Mouse (Mus musculus) spleen, postnatal 36 days (tissue): ENCODE measurements around the gene Cdc42ep3.

Experiments used
- DNase-seq, 2 experiments: peaks; one replicate each; pipeline ENCODE4 v3.0.0; 2022; ENCODE audit warnings: low spot score in 2 of 2, mixed read lengths in 1 of 2

Cdc42ep3 gene

DNA sequence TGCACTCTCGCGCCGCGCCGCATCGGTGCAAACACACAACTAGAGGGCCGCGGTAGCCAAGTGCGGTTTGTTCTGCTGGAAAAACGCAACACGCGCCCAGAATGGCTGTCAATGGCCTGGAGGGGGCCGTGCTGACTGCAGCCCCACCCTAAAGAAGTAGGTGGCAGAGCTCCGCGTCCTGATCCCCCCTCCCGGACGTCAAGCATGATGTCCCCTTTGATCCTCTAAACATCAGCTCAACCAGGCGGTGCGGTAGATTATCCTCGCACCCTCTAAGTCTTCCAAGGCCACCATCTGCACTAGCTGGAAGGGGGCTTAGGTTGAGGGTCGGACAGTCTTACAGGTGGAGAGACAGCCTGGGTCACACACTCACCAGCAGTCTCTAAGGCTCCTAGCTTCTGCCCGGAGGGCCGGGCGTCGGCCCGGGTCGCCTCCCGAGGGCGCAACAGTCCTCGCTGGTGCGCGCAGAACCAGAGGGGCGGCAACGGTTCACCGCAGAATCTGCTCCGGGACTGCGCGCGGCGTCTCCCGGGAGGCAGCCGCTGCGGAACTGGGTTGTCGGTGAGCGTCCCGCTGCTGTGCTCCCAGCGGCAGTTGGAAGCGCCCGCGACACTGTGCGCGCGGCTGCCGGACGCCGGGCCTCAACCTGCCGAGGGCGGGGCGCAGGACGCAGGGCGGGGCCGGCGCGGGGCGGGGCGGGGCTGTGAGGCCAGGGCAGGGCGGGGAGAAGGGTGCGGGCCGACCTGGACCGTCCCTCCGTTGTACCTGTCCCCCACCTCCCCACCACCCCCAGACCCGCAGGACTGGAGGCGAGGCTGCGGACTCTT lies at the start of gene Cdc42ep3:
Cdc42ep3 (minus strand) TSS at position 648 of the 827 bp plus-strand sequence.
- DNase-seq = peak; percentile 76 to 79

DNA sequence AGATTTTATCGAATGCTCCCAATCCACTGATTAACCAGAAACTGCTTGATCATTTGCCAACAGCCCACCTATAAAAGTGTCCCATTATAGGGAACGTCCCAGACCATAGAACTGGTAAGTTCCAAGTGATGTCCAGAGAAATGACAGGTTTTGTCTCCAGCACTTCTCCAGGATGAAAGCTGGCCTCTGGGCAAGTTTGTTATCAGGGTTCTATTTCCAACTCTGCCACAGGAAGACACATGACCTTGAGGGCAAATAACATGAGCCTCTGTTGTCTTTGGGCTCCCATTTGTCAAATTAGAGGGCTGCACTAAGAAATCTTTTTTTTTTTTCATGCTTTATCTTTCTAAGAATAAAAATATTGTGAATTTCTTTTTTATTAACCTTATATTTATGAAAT lies 45.5 kb upstream of the Cdc42ep3 start:
- DNase-seq = no peak

DNA sequence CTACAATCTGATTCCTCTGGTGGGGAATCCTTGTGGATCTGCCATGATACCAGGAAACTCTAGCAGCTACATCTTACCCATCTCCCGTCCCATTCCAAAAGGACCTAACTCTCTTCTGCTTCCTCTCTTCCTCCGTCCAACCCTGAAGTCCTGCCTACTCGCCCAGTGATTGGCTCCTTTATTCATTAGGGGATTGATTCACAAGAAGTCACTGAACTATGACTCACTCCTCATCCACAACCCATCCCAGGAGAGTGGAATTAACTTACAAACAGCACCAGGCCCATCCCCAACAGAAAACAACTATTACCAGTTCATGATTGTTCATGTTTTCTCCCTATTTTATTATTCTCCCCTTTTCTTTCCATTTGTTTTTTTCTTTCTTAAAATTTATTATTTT lies 43.5 kb upstream of the Cdc42ep3 start:
- DNase-seq = no peak

DNA sequence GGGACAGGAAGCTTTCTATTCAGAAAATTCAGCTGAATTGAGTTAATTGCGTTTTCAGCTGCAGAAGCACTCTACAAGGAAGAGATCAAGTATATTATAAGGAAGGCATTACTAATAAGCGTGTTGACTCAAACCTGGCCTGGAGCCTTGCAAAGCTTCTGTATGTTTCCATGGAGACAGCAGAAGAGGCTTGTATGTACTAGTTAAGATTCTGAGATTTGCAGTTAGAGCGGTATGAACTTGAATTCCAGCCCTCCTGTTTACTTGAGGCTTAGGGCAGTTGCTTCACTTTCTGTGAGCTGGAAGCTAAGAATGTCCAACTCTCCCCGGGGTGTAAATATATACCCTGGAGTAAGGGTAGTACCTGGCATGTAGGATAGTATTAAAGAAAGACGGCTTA lies 39.9 kb upstream of the Cdc42ep3 start:
- no peak for DNase-seq

DNA sequence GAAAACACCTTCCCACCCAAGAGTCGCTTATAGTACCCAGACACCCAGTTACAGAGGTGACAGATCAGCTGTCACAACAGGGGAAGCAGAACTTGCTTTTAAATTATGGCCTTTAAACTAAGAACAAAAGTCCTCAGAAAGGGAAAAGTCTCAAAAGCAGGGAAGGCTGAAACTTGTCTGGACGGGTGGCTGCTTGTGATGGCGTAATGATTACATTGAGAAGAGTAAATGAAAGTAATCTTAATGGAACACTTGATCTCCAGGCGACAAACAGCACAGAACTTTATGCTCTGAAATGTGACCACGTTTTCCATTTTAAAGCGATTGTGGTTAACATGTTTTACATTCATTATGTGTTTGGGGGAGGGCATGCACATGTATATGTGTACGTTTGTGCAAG lies 39.0 kb upstream of the Cdc42ep3 start:
- no peak for DNase-seq

DNA sequence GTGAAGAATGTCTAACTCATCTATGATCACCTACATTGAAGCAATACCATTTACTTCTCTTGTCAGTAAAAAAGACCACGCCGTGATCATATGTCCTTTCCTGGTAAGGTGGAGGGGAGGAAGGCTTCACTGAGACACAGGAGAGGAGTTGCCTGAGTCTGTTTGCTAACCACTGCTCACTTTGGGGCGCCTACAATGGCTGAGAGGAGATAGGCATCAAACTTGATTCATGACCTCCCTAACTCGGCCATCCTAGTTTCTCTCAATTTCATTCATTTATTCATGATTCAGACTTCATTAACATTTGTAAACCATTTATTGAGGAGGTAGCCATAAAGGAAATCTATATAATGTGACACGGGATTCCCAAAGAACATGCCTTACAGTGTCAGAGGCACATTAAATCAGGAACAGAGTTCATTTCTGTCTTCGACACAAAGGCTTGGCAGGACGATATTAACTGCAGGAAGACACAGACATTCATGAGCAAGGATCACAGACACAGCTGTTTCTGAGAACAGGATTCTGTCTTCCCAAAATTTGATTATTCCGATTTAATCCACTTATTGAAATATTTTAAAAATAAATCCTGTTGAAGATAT lies 32.7 kb upstream of the Cdc42ep3 start:
- no peak for DNase-seq

DNA sequence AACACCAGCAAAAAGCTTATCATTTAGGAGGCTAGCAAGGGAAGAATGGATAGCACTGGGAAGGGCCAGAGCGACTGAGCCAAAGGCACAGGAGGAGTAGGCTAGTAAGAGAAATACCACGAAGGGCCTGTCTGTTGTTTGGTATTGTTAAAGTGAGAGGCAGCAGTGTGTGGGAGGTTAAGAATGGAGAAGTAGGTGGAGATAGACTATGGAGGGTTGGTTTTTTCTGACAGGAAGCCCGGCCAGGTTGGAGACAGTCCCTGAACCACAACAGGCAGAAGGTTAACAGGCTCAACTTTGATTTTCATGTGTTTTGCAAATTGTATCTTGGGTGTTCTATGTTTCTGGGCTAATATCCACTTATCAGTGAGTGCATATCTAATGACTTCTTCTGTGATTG lies 26.6 kb upstream of the Cdc42ep3 start:
- no peak for DNase-seq

DNA sequence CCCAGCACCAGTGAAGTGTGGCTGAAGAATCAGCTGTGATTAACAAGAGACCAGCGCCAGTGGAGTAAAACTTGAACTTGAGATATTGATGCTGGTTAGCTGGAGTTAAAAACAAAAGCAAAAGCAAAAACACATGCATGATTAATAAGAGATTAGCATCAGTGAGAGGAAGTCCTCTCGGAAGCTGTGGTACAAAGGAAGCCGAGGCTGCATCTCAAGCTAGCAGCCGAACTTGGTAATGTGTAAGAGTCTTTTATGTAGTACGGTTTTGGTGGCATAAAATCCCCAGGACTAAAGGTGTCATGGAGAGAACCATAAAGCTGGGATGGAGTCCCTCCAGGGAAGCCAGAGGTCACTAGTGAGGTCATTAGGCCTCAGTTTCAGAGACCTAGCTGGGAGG lies 24.3 kb upstream of the Cdc42ep3 start:
- DNase-seq = no peak

DNA sequence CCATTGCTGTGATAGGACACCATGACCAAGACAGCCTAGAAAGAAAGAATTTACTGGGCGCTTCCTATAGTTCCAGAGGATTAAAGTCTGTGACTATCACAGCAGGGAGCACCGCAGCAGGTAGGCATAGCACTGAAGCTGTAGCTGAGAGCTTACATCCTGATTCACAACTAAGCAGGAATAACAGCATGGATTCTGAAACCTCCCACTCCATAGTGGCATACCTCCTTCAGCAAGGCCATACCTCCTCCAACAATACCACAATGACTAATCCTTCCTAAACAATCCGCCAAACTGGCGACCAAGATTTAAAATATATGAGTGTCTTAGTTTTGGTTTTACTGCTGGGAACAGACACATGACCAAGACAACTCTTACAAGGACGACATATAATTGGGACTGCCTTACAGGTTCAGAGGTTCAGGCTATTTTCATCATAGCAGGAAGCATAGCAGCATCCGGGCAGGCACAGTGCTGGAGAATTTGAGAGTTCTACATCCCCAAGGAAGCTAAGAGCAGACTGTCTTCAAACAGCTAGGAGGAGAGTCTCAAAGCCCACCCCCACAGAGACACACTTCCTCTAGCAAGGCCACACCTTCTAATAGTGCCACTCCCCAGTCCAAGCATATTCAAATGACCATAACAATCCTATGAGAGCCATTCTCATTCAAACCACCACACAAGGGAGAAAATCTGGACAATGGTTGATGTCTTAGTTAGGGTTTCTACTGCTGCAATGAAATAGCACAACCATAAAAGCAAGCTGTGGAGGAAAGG lies 21.7 kb upstream of the Cdc42ep3 start:
- DNase-seq = no peak

DNA sequence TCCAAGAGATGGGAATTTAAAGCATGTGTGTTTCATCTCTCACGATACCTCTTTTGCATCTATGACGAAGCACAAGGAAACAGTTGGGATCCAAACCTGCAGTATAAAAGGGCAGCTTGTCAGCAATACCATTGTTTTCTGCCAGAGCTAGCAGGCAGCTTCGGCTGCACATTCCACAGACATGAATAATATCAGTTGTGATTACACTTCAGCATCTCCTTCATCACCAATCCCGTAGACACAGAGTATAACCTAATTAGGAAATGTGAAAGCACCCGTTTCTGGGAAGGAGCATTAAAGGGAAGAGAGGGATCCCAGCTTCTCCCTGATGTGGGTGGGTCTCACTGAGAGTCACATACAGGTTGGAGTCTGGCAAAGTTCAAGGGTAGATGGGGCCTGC lies 18.1 kb upstream of the Cdc42ep3 start:
- DNase-seq = no peak

DNA sequence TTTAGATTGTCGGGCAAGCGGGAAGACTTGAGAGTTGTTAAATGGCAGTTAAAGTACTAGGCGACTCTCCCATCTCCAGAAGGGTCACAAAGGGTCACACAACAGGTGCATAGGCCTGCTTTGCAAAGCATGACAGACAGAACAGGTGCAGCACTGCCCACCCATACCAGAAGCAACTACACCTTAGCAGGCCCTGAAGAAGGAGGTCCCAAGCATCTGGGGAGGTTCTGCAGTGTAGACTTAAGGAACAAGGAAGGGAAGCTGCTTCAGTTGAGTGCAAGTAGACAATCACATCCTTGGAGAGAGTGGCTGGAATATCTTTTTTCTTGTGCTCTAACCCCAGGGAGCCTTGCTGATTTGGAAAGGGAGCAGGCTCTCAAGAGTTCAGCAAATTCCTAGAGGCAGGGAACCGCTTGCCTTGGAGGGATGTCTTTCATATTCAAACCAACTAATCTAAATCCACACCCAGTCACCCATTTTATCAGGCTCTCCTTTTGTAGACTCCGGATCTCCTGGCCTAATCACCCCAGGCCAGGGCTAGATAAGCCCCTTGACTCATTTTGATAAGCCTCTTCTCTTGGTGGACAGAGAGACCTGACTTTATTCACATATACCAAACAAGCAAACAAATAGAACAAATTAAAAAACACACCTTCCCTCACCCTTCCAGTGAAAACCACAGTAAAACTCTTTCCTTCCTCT lies 10.0 kb upstream of the Cdc42ep3 start:
- peak; percentile 42 to 66 for DNase-seq

DNA sequence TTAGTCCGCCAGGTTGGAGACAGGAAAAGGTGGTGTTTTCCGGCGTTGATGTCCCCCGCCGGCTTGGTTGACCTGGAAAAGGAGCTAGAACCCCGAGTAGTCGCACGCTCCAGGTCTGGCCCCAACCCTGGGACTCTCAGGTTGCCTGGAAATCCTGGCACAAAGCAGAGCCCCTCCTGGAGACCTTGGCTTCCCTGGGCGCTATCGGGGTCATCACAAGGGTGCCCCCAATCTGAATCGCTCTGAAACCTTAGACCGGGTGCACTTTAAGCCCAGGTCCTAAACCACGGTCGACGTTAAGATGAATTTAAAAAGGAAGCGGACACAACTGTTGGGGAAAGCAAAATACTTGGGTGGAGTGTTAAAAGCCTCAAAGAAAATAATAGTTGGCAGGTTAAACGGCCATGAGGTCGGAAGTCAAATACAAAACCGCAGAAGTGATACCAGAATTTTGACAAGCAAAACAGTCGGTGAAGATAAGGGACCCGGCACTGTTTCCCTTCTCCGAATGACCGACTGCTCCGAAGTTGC lies 1.2 kb upstream of the Cdc42ep3 start:
- DNase-seq = peak in 1 of 2 experiments; percentile 21

DNA sequence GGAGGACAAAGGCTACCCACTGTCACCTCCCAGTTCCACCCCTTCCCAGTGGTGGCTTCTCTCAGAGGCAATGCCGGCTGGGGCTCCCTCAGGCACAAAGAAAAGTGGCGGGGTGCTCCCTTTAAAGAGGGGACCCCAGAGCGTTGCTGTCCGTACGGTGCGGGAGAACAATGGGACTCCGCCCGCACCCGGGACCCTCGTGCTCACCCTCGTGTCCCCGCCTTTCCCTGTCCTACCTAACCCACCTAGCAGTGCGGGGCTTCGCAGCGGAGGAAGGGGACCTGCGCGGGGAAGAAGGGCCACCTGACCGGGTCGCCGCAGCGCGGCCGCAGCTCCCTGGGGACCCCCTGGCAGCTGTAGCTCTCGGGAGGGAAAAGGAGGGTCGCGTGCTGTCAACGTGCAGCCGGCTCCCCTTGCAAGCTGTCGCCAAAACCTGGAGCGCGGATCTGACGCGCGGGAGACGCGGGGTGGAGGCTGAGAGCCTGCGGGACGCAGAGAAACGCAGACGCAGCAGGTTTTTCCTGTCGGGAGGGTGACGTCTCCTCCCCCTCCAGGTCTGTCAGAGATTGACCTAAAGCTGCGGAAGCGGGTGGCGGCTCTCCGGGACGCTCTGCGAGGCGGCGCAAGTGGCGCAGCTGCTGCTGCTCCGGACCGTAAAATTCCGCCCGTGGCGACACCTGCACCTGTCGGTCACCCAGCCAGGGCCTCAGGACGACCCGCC lies 540 bp upstream of the Cdc42ep3 start:
- DNase-seq = peak; percentile 73 to 75

DNA sequence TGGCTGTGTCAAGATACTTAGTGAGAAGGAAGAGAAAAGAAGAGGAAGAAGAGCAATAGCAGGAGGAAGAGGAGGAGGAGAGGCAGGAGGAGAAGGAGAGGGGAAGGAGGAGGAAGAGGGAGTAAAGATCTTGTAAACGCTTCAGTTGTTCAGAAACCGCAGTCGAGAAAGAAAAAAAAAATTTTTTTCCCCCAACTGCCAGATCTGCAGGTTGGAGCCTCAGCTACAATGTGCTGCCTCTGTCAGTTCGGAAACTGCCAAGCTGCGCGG lies 782 bp downstream of the Cdc42ep3 start:
- DNase-seq = no peak

DNA sequence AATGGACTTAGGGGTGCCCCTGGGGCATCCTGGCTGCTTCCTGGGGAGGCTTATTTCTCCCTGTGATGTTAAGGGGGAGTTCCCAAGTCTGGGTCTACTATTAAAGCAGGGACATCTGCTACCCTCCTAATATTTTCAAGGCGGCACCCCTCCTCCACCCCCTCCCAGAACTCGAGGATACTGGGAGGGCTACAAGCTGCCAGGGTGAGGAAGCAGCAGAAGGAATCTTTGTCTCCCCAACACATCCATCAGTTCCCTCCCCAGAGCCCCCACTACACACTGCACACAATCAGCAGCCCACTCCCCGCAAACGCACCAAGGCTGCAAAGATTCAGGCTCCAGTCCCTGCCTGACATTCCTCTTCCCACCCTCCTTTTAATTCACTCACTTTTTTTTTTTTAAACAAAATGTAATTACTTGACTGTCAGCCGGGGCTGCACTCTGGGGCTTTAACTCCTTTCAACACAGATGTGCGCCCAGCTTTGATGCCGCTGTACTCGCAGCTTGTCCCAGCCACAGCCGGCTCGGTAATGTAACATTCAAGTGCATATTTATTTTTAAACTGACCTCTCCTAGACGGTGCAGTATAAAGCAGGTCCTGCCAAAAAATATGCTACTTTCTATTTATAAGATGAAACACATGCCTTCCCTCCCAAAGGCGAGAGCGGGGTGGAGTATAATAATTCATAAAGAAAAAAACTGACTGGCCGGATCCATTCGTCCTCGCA lies 1.3 kb downstream of the Cdc42ep3 start:
- DNase-seq = no peak

DNA sequence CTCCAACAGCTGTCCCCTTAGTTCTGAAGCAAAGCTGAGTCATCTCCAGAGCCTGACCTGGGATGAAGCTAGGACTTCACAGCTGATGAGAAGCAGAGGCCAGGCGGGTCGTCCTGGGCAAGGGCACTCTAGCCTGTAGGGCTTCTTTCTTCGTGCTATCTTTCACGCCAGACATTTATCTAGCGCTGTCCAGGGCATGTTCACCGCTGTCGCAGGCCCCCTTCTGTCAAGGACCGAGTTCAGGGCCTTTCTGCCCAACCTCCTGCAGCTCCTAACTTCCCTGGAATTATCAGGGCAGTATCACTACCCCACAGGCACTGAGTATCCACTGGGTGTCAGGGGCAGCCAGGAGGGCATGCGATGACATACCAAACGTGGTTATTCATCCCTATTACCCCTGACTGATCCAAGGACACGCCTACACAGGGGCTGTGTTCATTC lies 4.1 kb downstream of the Cdc42ep3 start:
- DNase-seq = peak; percentile 49 to 67

DNA sequence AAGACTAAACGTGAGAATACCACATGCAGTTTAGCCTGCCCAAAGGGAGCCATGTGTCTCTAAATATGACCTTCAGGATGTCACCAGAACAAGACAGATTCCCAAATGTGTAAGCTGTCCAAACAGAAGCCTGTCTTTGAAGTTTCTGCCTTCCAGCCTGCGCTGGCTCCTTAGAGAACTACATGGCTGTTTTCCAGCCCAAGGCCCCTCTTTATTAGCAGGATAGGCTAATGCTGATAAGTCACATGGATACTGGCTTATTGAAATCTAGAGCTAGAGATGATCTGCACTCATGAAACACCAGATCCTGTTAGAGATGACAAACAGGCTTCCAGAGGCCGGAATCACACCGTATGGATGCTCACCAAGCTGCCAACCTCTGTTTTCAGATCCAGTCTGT lies 5.5 kb downstream of the Cdc42ep3 start:
- DNase-seq = no peak

DNA sequence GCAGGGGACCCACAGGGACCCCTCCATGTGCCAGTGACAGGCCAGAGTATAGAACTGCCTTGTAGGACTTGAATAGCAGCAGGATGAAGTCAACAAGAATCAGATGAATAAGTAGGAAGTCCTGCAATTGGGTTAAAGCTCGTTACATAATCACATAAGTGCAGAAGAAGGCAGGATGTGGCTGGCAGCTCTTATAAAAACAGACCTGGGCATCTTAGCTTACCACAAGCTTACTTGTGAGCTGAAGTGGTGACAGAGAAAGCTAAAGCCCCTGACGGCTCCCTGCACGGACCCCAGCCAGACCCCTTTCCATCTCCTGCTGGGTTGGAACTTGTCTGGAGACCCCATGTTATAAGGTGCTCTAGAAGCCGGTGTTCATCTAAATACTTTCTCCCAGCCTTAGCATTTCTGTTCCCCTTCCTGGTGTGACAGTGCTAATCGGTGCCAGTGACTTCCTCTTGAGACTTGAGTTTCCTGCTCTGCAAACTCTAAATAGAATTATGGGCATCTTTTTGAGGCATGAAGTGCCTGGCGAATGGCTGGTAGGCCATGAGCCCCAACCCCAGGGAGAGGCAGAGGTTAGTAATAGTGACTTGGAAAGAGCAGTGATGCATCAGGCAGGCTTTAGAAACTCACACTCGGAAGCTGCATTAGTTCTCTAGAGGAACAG lies 6.8 kb downstream of the Cdc42ep3 start:
- DNase-seq = peak; percentile 22 to 35

DNA sequence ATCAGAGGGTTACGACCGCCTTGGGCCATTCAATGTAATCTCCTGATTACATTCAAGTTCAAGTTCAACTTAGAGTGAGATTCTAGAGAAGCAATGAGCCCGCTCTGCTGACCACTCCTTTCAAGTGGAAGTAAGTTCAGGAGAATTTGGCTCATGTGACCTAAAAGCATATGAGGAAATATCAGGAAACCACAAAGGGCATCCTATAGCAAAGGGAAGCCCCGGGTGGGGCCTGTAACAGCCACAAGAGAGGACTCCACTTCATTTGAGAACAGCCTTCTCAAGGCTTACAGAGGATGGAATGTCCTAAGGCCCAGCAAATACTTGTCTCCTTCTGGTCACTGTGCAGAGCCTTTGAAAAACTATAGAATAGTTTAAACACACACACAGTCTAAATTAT lies 7.6 kb downstream of the Cdc42ep3 start:
- peak in 1 of 2 experiments; percentile 31 for DNase-seq
